Comparison of ENCODE assay signal across 22 mouse cellular contexts in genomic region chr11:39899644-39900225, GRCm38 (mm10).
DNase-seq lines count a peak whose midpoint lies in the region; ATAC-seq and TF ChIP-seq lines count a peak whose summit lies in the region.
"Had no signal": no experiment of that assay in that cellular context is flagged by ENCODE, and none has a peak within 500 bp of the region (broad histone marks: within the 10 kb centered on the region; RNA-seq: fewer than 3 reads in every experiment).

No protein-coding gene starts in this region.

- H3K27me3 ChIP-seq in midbrain, embryonic 11.5 days (ENCODE audit: control insufficient read depth, insufficient read depth, low read length) = no peaks in the 10 kb centered on the region
- H3K27me3 ChIP-seq in midbrain, embryonic 10.5 days (ENCODE audit: low read depth, poor library complexity, severe bottlenecking) = no peaks in the 10 kb centered on the region
- H3K27me3 ChIP-seq in forebrain, embryonic 13.5 days = no peaks in the 10 kb centered on the region
- no peaks in the 10 kb centered on the region for H3K27me3 ChIP-seq in forebrain, embryonic 15.5 days
- no peaks in the 10 kb centered on the region for H3K27me3 ChIP-seq in midbrain, postnatal 0 days (ENCODE audit: insufficient read depth, low read length)
- H3K27me3 ChIP-seq: kidney, embryonic 15.5 days; limb, embryonic 15.5 days had no signal

- DNase-seq in midbrain, embryonic 11.5 days (ENCODE audit: low spot score, missing footprints) = no peak
- DNase-seq in midbrain, embryonic 10.5 days (ENCODE audit: low spot score) = no peak
- peak; percentile 9 for DNase-seq in midbrain, postnatal 0 days (ENCODE audit: low spot score)
- DNase-seq in layer of hippocampus, postnatal 14 days (ENCODE audit: low spot score in 2 of 2) = no peak
- no peak for DNase-seq in thymus, postnatal 10 days (ENCODE audit: low spot score in 2 of 2)
- DNase-seq: adrenal gland, adult 8-10 months; cerebellum, adult 8-10 months; gastrocnemius, postnatal 36 days; heart, adult 2 months; kidney, adult 11 months; kidney, postnatal 36 days; left cerebral cortex, postnatal 4 days; lung, embryonic 14.5 days; thymus, postnatal 14 days had no signal

- H3K4me3 ChIP-seq in midbrain, embryonic 11.5 days (ENCODE audit: low read depth, low read length) = no peak overlapping the region
- no peak overlapping the region for H3K4me3 ChIP-seq in midbrain, embryonic 10.5 days
- no peak overlapping the region for H3K4me3 ChIP-seq in forebrain, embryonic 13.5 days
- no peak overlapping the region for H3K4me3 ChIP-seq in forebrain, embryonic 15.5 days
- H3K4me3 ChIP-seq in midbrain, postnatal 0 days (ENCODE audit: low read depth, low read length) = no peak overlapping the region
- H3K4me3 ChIP-seq: embryonic facial prominence, embryonic 10.5 days; heart, adult 2 months; kidney, embryonic 15.5 days; limb, embryonic 15.5 days had no signal

- no peak overlapping the region for H3K27ac ChIP-seq in midbrain, embryonic 11.5 days (ENCODE audit: low read depth, low read length)
- H3K27ac ChIP-seq in midbrain, embryonic 10.5 days (replicated peaks) = no peak overlapping the region
- no peak overlapping the region for H3K27ac ChIP-seq in forebrain, embryonic 13.5 days
- no peak overlapping the region for H3K27ac ChIP-seq in forebrain, embryonic 15.5 days (replicated peaks)
- H3K27ac ChIP-seq in midbrain, postnatal 0 days (ENCODE audit: low read depth, low read length) = no peak overlapping the region
- H3K27ac ChIP-seq: embryonic facial prominence, embryonic 10.5 days; heart, adult 2 months; kidney, embryonic 15.5 days; limb, embryonic 15.5 days; liver, embryonic 14.5 days had no signal

- peak; percentile 63; the same call in 1 of the 2 replicates for ATAC-seq in midbrain, embryonic 11.5 days (ENCODE audit: low FRiP score)
- peak; percentile 80 for ATAC-seq in forebrain, embryonic 13.5 days
- peak; percentile 78 for ATAC-seq in forebrain, embryonic 15.5 days (replicated peaks)
- no peak for ATAC-seq in midbrain, postnatal 0 days (ENCODE audit: low FRiP score)
- no peak for ATAC-seq in monocyte, adult 5-6 weeks (replicated peaks; ENCODE audit: insufficient number of reproducible peaks, low FRiP score, low TSS enrichment, poor library complexity, severe bottlenecking)
- ATAC-seq: activated CD4-positive, CD25-positive, alpha-beta regulatory T cell, adult 4 months had no signal

- H3K36me3 ChIP-seq in midbrain, embryonic 11.5 days (ENCODE audit: control insufficient read depth, insufficient read depth, low read length) = no peaks in the 10 kb centered on the region
- no peaks in the 10 kb centered on the region for H3K36me3 ChIP-seq in midbrain, embryonic 10.5 days
- no peaks in the 10 kb centered on the region for H3K36me3 ChIP-seq in forebrain, embryonic 13.5 days (ENCODE audit: poor library complexity, severe bottlenecking)
- H3K36me3 ChIP-seq in forebrain, embryonic 15.5 days = no peaks in the 10 kb centered on the region
- H3K36me3 ChIP-seq in midbrain, postnatal 0 days (ENCODE audit: insufficient read depth, low read length) = no peaks in the 10 kb centered on the region
- H3K36me3 ChIP-seq: embryonic facial prominence, embryonic 10.5 days; kidney, embryonic 15.5 days; limb, embryonic 15.5 days had no signal

- H3K4me1 ChIP-seq in midbrain, embryonic 11.5 days (ENCODE audit: control insufficient read depth, insufficient read depth, low read length) = no peaks in the 10 kb centered on the region
- H3K4me1 ChIP-seq in midbrain, embryonic 10.5 days = no peaks in the 10 kb centered on the region
- no peaks in the 10 kb centered on the region for H3K4me1 ChIP-seq in forebrain, embryonic 13.5 days
- 0 out of 2 replicates have a peak, but pooled peaks cover 3% of the 10 kb centered on the region for H3K4me1 ChIP-seq in forebrain, embryonic 15.5 days
- H3K4me1 ChIP-seq in midbrain, postnatal 0 days (ENCODE audit: insufficient read depth, low read length) = no peaks in the 10 kb centered on the region
- H3K4me1 ChIP-seq: embryonic facial prominence, embryonic 10.5 days; limb, embryonic 15.5 days had no signal

- no peaks in the 10 kb centered on the region for H3K9me3 ChIP-seq in midbrain, embryonic 11.5 days (ENCODE audit: control insufficient read depth, low read length)
- no peaks in the 10 kb centered on the region for H3K9me3 ChIP-seq in midbrain, embryonic 10.5 days (replicated peaks)
- H3K9me3 ChIP-seq in forebrain, embryonic 13.5 days (replicated peaks) = no peaks in the 10 kb centered on the region
- no peaks in the 10 kb centered on the region for H3K9me3 ChIP-seq in forebrain, embryonic 15.5 days
- H3K9me3 ChIP-seq in midbrain, postnatal 0 days (ENCODE audit: low read length) = no peaks in the 10 kb centered on the region
- H3K9me3 ChIP-seq: embryonic facial prominence, embryonic 10.5 days; kidney, embryonic 15.5 days; limb, embryonic 15.5 days had no signal

- WGBS in midbrain, embryonic 11.5 days = 63% methylated on average over 6 of the region's 6 CpGs
- WGBS in midbrain, embryonic 10.5 days = 81% methylated on average over 6 of the region's 6 CpGs
- 28% methylated on average over 6 of the region's 6 CpGs for WGBS in forebrain, embryonic 13.5 days
- 19% methylated on average over 6 of the region's 6 CpGs for WGBS in forebrain, embryonic 15.5 days
- WGBS in midbrain, postnatal 0 days = 32% methylated on average over 6 of the region's 6 CpGs

- H3K4me2 ChIP-seq in midbrain, embryonic 11.5 days = no peak overlapping the region
- H3K4me2 ChIP-seq in forebrain, embryonic 13.5 days = no peak overlapping the region
- H3K4me2 ChIP-seq in forebrain, embryonic 15.5 days (replicated peaks) = no peak overlapping the region
- H3K4me2 ChIP-seq in midbrain, postnatal 0 days (ENCODE audit: low read depth, low read length, poor library complexity, severe bottlenecking) = no peak overlapping the region
- H3K4me2 ChIP-seq: kidney, embryonic 15.5 days; limb, embryonic 15.5 days; lung, embryonic 14.5 days had no signal

- no peak for TF ChIP-seq CTCF in midbrain, postnatal 0 days (IDR thresholded peaks at IDR 0.05)

- no peak overlapping the region for H3K9ac ChIP-seq in midbrain, embryonic 11.5 days (ENCODE audit: low read length)
- H3K9ac ChIP-seq in forebrain, embryonic 13.5 days = no peak overlapping the region
- no peak overlapping the region for H3K9ac ChIP-seq in forebrain, embryonic 15.5 days (replicated peaks)
- no peak overlapping the region for H3K9ac ChIP-seq in midbrain, postnatal 0 days (replicated peaks; ENCODE audit: low read length, poor library complexity, severe bottlenecking)
- H3K9ac ChIP-seq: kidney, embryonic 15.5 days; limb, embryonic 15.5 days; liver, embryonic 14.5 days; lung, embryonic 14.5 days had no signal

Comparison
In these comparisons a context has a peak if more than half of its experiments do, and no peak if none do; other contexts are left out.
1. ATAC-seq: peak in midbrain, embryonic 11.5 days (single experiment), forebrain, embryonic 13.5 days (single experiment) and forebrain, embryonic 15.5 days (single experiment); none in midbrain, postnatal 0 days (single experiment) and monocyte, adult 5-6 weeks (single experiment).